Mouse (Mus musculus) hindbrain, postnatal 0 days (tissue): ENCODE measurements around the gene Asf1b. TPM values are rescaled to one million over a fixed set of nuclear protein-coding genes. Genes with fewer than 3 reads are reported as not detected.

Experiments
- ATAC-seq: fragments of 200-750 bp; cut with Nextera tagmentation; 2 replicates; pipeline ENCODE4 v1.8.0; 2017; ENCODE audit warnings: mild to moderate bottlenecking, moderate TSS enrichment, moderate library complexity
- DNase-seq: peaks from one replicate; pipeline ENCODE4 v3.0.0-alpha.2; 2015; ENCODE audit warnings: low spot score
- H3K27ac ChIP-seq: fragments of 300-500 bp; sonication (generic); 2 replicates; pipeline ENCODE4 v1.5.1; 2014; ENCODE audit warnings: mild to moderate bottlenecking
- H3K27me3 ChIP-seq: fragments of 300-500 bp; sonication (generic); 2 replicates; pipeline ENCODE4 v1.6.1; 2014; ENCODE audit warnings: low read length, mixed read lengths; ENCODE audit not compliant: insufficient read depth
- H3K36me3 ChIP-seq: fragments of 300-500 bp; sonication (generic); 2 replicates; pipeline ENCODE4 v1.6.1; 2014; ENCODE audit warnings: low read length, mixed read lengths; ENCODE audit not compliant: insufficient read depth
- H3K4me1 ChIP-seq: fragments of 300-500 bp; sonication (generic); 2 replicates; pipeline ENCODE4 v1.6.1; 2014; ENCODE audit warnings: antibody characterized with exemption, low read length, mixed read lengths; ENCODE audit not compliant: insufficient read depth
- H3K4me2 ChIP-seq: fragments of 300-500 bp; sonication (generic); 2 replicates; pipeline ENCODE4 v1.6.1; 2014; ENCODE audit warnings: low read depth, mild to moderate bottlenecking, low read length, moderate library complexity, mixed read lengths
- H3K4me3 ChIP-seq: fragments of 300-500 bp; sonication (generic); 2 replicates; pipeline ENCODE4 v1.5.1; 2014; ENCODE audit warnings: low read length
- H3K9ac ChIP-seq: fragments of 300-500 bp; sonication (generic); replicated peaks from 2 replicates; pipeline ENCODE4 v1.6.1; 2014; ENCODE audit warnings: mild to moderate bottlenecking, low read length, moderate library complexity, mixed read lengths
- H3K9me3 ChIP-seq: fragments of 300-500 bp; sonication (generic); 2 replicates; pipeline ENCODE4 v1.6.1; 2016; ENCODE audit warnings: low read length, mixed read lengths
- CTCF ChIP-seq: IDR thresholded peaks from 2 replicates; pipeline ENCODE4 v1.5.1; 2016; ENCODE audit warnings: antibody characterized with exemption, control low read depth, low read depth
- WGBS: fragments of 180-500 bp; shearing (Covaris S2); extraction: QIAGEN DNeasy Blood & Tissue Kit; methylation state at CpG from one replicate; pipeline ENCODE4 v1.1.7; 2014; 5-methylcytosine and 5-hydroxymethylcytosine counted together
- polyA plus RNA-seq: library from polyadenylated mRNA; unstranded; fragments of >200 nt; fragmentation: Nextera tagmentation; extraction: Ambion mirVana; gene quantifications from 2 replicates; pipeline ENCODE4 v1.2.1, GENCODE M21; 2015
- total RNA-seq: library from RNA; depleted of rRNA; stranded (reverse); fragments of >200 nt; gene quantifications from 2 replicates; pipeline ENCODE4 v1.2.3, GENCODE M21; 2014

Asf1b gene
- total and polyA plus RNA-seq, 2 experiments from 2014 or later: 4.7 to 8.3 TPM

DNA sequence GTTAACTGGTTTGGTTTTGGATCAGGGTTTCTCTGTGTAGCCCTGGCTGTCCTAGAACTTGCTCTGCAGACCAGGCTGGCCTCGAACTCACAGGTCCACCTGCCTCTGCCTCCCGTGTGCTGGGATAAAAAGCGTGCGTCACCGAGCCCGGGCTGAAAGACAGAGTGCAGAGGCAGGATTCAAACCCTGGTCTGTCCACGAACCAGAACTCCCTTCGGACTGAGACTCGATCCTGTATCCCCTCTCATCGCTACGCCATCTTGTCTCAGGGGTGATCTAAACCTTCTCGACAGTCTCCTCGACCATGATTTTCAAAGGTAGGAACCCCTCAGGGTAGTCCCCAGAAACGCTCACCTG is 580 bp upstream of the Asf1b start:
- H3K4me3 ChIP-seq: peak overlapping the region; percentile 56
- H3K4me2 ChIP-seq: peak overlapping the region; percentile 59
- H3K27me3 ChIP-seq: no peaks in the 10 kb centered on the region
- peak overlapping the region; percentile 78 for H3K27ac ChIP-seq
- 2% methylated on average over 14 of the region's 14 CpGs for WGBS
- DNase-seq: no peak
- no peaks in the 10 kb centered on the region for H3K4me1 ChIP-seq
- H3K9ac ChIP-seq: peak overlapping the region; percentile 50
- no peak for ATAC-seq
- H3K36me3 ChIP-seq: no peaks in the 10 kb centered on the region
- TF ChIP-seq CTCF: no peak
- H3K9me3 ChIP-seq: no peaks in the 10 kb centered on the region

DNA sequence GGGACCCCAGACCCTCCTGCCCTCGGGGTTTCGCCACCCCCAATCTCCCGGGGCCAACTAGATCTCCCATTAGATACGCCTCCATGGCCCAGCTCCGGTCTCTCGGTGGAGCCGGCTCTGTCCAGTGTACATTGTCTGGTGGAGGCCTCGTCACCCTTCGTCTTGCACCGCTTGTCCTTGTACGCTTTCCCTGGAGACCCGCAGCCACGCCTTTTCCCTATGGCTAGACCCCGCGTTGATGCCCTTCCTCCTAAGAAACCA is 581 bp downstream of the Asf1b start:
- ATAC-seq: no peak
- Histone ChIP-seq H3K36me3 (no peaks in the 10 kb centered on the region), H3K9me3 (no peaks in the 10 kb centered on the region), H3K27me3 (no peaks in the 10 kb centered on the region), H3K9ac (0 out of 2 replicates have a peak overlapping the region, but pooled peaks have one; percentile 37), H3K4me3 (peak overlapping the region; percentile 56), H3K4me2 (peak overlapping the region; percentile 96), H3K4me1 (no peaks in the 10 kb centered on the region), H3K27ac (no peak overlapping the region)
- TF ChIP-seq CTCF: no peak
- DNase-seq: no peak
- under 1% methylated on average over 13 of the region's 15 CpGs for WGBS

DNA sequence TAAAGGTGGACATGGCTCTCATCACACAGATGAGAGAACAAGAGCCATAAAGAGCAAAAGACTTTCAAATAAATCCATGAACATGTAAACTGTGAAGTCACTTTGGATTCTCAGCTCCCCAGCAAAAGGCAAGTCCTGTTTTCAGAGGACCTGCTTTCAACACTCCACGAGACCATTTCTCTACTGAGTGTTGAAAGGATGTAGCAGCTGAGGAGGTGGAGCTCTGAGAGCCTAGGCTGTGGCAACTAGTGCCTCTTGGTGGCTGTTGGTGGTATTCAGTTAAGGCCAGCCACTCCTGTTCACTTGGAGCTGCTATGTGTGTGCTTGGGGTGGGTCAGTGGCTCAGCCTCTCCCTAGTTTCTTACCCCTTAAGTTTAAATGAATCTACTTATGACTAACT is 1.5 kb downstream of the Asf1b start:
- DNase-seq (peak; percentile 35), ATAC-seq (no peak)
- Histone ChIP-seq H3K9me3 (no peaks in the 10 kb centered on the region), H3K36me3 (no peaks in the 10 kb centered on the region), H3K9ac (no peak overlapping the region), H3K4me3 (no peak overlapping the region; the same call in 1 of the 2 replicates), H3K4me1 (no peaks in the 10 kb centered on the region), H3K27ac (no peak overlapping the region), H3K27me3 (no peaks in the 10 kb centered on the region), H3K4me2 (peak overlapping the region; percentile 96)
- WGBS: 21% methylated on average over 1 of the region's 1 CpGs
- TF ChIP-seq CTCF: peak; percentile 41

DNA sequence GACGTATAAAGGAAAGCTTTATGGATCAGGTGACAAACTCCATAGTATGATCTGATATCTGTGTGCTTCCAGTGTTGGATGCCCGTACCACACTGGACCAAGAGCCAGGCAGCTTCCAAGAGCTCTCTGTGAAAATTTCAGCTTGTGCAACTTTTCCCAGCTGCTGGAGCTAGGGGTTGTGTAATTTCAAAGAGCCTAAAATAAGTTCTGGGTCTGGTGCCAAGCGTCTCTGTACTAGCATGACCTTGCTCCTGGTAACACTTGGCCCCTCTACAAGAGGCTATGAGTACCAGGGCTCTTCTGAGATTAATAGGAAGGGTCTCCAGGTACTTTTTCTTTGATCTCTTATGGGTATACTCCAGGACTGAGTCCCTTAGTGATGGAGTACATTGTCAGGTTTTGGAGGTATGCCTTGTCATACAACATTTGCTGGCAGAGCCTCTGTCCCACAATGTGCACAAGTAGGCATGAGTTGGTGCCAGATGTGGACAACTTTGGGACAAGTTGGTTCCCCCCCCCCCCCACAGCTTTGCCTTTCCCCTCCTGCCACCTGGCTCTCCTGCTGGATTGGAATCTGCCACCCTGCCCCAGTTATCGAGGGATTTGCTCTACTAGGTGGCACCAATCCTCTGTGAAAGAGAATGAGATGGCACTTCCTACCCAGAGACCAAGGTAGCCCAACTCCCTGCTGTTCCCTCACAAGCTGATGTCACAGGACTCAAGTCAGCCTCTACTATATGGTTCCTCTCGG is 8.9 kb downstream of the Asf1b start:
- no peak for DNase-seq
- 90% methylated on average over 5 of the region's 5 CpGs for whole genome bisulfite sequencing
- H3K4me2 ChIP-seq: no peak overlapping the region
- ATAC-seq: no peak
- TF ChIP-seq CTCF: no peak
- no peaks in the 10 kb centered on the region for H3K4me1 ChIP-seq
- H3K27ac ChIP-seq: no peak overlapping the region
- no peak overlapping the region for H3K4me3 ChIP-seq
- no peaks in the 10 kb centered on the region for H3K27me3 ChIP-seq
- H3K9ac ChIP-seq: no peak overlapping the region
- H3K9me3 ChIP-seq: no peaks in the 10 kb centered on the region
- 0 out of 2 replicates have a peak, but pooled peaks cover 2% of the 10 kb centered on the region for H3K36me3 ChIP-seq

DNA sequence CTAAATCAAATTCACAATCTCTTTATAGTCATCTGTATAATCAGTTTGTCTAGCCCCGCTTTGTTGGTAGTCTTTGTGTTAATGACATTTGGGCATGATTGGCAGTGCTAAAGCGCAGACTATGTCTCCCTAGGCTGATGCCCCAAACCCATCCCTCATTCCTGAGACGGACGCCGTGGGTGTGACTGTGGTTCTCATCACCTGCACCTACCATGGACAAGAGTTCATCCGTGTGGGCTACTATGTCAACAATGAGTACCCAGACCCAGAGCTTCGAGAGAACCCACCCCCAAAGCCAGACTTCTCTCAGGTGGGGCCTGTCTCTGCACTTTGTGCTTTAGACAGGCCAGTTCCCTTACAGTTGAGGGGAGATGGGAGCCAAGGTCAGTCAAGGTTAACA is 12.4 kb downstream of the Asf1b start:
- Histone ChIP-seq H3K4me3 (no peak overlapping the region), H3K36me3 (0 out of 2 replicates have a peak, but pooled peaks cover 2% of the 10 kb centered on the region), H3K27me3 (no peaks in the 10 kb centered on the region), H3K4me1 (peaks cover 5% of the 10 kb centered on the region; the same call in 1 of the 2 replicates), H3K4me2 (no peak overlapping the region), H3K27ac (no peak overlapping the region), H3K9ac (no peak overlapping the region), H3K9me3 (no peaks in the 10 kb centered on the region)
- DNase-seq (no peak), ATAC-seq (no peak)
- no peak for TF ChIP-seq CTCF
- 94% methylated on average over 7 of the region's 7 CpGs for WGBS

DNA sequence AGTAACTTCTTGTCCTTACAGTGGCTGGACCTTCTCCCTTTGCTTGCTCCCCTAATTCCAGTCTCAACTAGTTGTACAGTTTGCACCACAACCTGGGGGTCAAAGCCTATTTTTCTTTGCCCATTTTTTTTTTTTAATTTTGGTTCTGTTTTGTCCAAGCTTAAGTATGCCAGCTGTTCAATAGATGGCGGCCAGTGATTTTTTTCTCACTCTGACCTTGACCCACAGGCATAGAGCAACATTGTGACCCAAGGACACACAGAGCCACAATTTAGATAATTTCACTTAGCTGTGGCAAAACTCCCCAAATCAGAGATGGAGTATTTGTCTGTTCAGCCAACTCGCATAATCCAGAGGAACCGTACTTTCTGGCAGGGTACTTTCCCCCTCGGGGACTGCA is 15.8 kb downstream of the Asf1b start:
- no peak overlapping the region for H3K27ac ChIP-seq
- ATAC-seq (no peak), DNase-seq (no peak)
- WGBS: 89% methylated on average over 4 of the region's 4 CpGs
- H3K4me2 ChIP-seq: no peak overlapping the region
- no peak for TF ChIP-seq CTCF
- H3K36me3 ChIP-seq: no peaks in the 10 kb centered on the region
- no peak overlapping the region for H3K9ac ChIP-seq
- no peaks in the 10 kb centered on the region for H3K9me3 ChIP-seq
- no peak overlapping the region for H3K4me3 ChIP-seq
- H3K27me3 ChIP-seq: no peaks in the 10 kb centered on the region
- peaks cover 18% of the 10 kb centered on the region; the same call in 1 of the 2 replicates for H3K4me1 ChIP-seq

DNA sequence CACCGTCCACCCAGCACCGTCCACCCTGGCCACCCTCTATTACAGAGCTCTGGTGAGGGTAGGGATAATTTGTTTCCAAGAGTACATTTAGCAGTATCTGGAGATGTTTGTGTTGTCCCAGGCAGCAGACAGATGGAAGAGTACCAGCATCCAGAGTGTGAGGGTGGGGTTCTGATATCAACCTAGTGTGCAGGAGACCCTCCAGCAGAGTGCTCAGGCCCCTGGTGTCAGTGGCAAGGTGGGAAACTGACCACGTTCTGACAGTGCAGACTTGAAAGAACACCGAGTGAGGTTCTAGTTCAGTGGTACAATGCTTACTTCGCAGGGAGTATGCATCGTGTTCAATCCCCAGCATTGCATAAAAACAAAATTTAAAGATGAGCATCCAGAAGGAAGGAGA is 16.4 kb downstream of the Asf1b start:
- Histone ChIP-seq H3K36me3 (no peaks in the 10 kb centered on the region), H3K27me3 (no peaks in the 10 kb centered on the region), H3K4me1 (peaks cover 18% of the 10 kb centered on the region; the same call in 1 of the 2 replicates), H3K9me3 (no peaks in the 10 kb centered on the region), H3K4me2 (peak overlapping the region; percentile 89), H3K9ac (peak overlapping the region; percentile 95), H3K27ac (peak overlapping the region; percentile 88; the same call in 1 of the 2 replicates), H3K4me3 (peak overlapping the region; percentile 92)
- TF ChIP-seq CTCF: no peak
- no peak for DNase-seq
- 69% methylated on average over 6 of the region's 6 CpGs for WGBS
- ATAC-seq: no peak
